Mouse (Mus musculus) cortical plate, adult 2 months (tissue): ENCODE measurements around the gene Gja6.

Experiments used
- CTCF ChIP-seq: fragments of 200-500 bp; IDR thresholded peaks from 2 replicates; pipeline ENCODE4 v1.5.1; 2011; ENCODE audit warnings: mild to moderate bottlenecking, control low read depth, low read length; ENCODE audit not compliant: insufficient read depth; ENCODE audit errors: extremely low read depth
- POLR2A ChIP-seq: fragments of 200-500 bp; IDR thresholded peaks from 2 replicates; pipeline ENCODE4 v1.6.1; 2011; ENCODE audit warnings: mild to moderate bottlenecking, low read length, control low read depth; ENCODE audit not compliant: insufficient read depth; ENCODE audit errors: extremely low read depth

GRCm38 (mm10) chrX:160886301-160886700 is 20.6 kb downstream of the Gja6 start:
- TF ChIP-seq CTCF (no peak), POLR2A (no peak)
